Mouse (Mus musculus) adrenal gland, adult 2 months (tissue): ENCODE measurements at regions not wholly inside any gene's neighbourhood (a gene's known extent, or its start where the extent isn't known, plus 50 kb on each side); places are given as distances from the start of the nearest gene placed in this dataset.

Experiments
- DNase-seq: peaks from one replicate; pipeline ENCODE4 v3.0.0; 2021

GRCm38 (mm10) chr3:144324974-144325373 lies 120.0 kb upstream of the Lmo4 start:
- DNase-seq, result no peak

- DNase-seq, result no peak
These were observed 118.5 kb upstream of the Lmo4 start for GRCm38 (mm10) chr3:144323524-144323923.

- no peak for DNase-seq
These were observed 114.6 kb upstream of the Lmo4 start for GRCm38 (mm10) chr3:144319468-144320205.

GRCm38 (mm10) chr3:144318761-144319467 lies 113.9 kb upstream of the Lmo4 start:
- DNase-seq, result no peak

GRCm38 (mm10) chr3:144310748-144311147 lies 105.7 kb upstream of the Lmo4 start:
- DNase-seq, result no peak

GRCm38 (mm10) chr3:144308616-144309015 lies 103.6 kb upstream of the Lmo4 start:
- DNase-seq, result no peak

GRCm38 (mm10) chr3:144307557-144307956 lies 102.5 kb upstream of the Lmo4 start:
- DNase-seq, result no peak

- DNase-seq, result no peak
These were observed 100.4 kb upstream of the Lmo4 start for GRCm38 (mm10) chr3:144305456-144305855.

- no peak for DNase-seq
These were observed 99.9 kb upstream of the Lmo4 start for GRCm38 (mm10) chr3:144304924-144305323.

- no peak for DNase-seq
These were observed 97.6 kb upstream of the Lmo4 start for GRCm38 (mm10) chr3:144302626-144303025.

GRCm38 (mm10) chr3:144301068-144301467 lies 96.0 kb upstream of the Lmo4 start:
- DNase-seq, result no peak

- no peak for DNase-seq
These were observed 94.2 kb upstream of the Lmo4 start for GRCm38 (mm10) chr3:144299239-144299638.

- DNase-seq, result no peak
These were observed 84.5 kb upstream of the Lmo4 start for GRCm38 (mm10) chr3:144289489-144289888.

GRCm38 (mm10) chr3:144286100-144286499 lies 81.1 kb upstream of the Lmo4 start:
- DNase-seq, result no peak

- DNase-seq, result no peak
These were observed 79.3 kb upstream of the Lmo4 start for GRCm38 (mm10) chr3:144284326-144284725.

GRCm38 (mm10) chr3:144273115-144273514 lies 68.1 kb upstream of the Lmo4 start:
- no peak for DNase-seq

GRCm38 (mm10) chr3:144270206-144270605 lies 65.2 kb upstream of the Lmo4 start:
- no peak for DNase-seq

GRCm38 (mm10) chr3:144264554-144264953 lies 59.5 kb upstream of the Lmo4 start:
- peak; percentile 55 for DNase-seq

GRCm38 (mm10) chr3:144260886-144261285 lies 55.9 kb upstream of the Lmo4 start:
- DNase-seq, result no peak

- DNase-seq, result no peak
These were observed 52.9 kb upstream of the Lmo4 start for GRCm38 (mm10) chr3:144257714-144258517.

GRCm38 (mm10) chr3:144257196-144257595 lies 52.2 kb upstream of the Lmo4 start:
- DNase-seq, result no peak

GRCm38 (mm10) chr3:144255596-144256550 lies 50.9 kb upstream of the Lmo4 start:
- peak; percentile 72 for DNase-seq
